ENCODE assay signal across 1 mouse cellular context in the genomic region with DNA sequence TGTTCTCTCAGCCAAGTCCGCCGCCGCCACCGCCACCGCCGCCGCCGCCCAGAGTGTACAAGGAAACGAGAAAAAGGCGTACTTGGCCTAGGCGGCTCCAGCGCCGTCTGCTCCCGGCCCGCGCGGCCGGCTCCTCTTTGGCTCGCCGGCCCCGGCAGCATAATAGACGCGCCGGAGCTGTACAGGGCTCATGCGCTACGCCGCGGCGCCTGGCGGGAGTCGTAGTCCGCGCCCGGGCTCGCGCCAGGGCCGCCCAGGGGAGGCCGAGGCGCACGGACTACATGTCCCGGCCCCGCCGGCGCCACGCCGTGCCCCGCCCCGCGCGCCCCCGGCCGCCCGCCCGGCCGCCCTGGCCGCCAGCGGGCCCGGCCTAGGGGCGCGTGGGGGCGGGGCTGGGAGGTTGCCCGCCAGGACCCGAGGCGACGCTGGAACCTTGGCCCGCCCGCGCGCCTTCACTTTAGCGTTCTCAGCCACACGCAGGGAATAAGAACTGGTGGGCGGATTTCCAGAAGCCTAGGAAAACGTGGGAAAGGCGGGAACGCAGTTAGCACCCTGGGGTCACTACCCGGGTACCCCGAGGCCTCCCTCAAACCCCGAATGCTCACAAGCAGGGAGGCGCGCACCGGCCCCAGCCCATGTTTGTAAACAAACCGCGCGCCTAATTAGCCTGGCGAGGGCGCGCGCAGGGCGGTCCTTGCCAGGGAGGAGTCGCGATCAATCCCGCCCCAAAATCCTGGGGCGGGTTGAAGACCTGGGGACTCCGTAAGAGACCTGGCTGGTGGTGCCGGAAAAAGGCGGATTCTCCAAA.
TF ChIP-seq lines count a peak whose summit lies in the region.

No protein-coding gene starts in this region.

TF ChIP-seq in ES-E14, 5 proteins besides CTCF, POLR2A, EP300 and RAD21:
- TF ChIP-seq ZNF384 (IDR thresholded peaks at IDR 0.05; ENCODE audit: low read depth, low read length) = no peak
- TF ChIP-seq HCFC1 (IDR thresholded peaks at IDR 0.05; ENCODE audit: borderline replicate concordance, insufficient read depth, low read length) = peak; percentile 94
